Mouse (Mus musculus) MEL (cell line): ENCODE measurements around the gene BC030870. TPM values are rescaled to one million over a fixed set of nuclear protein-coding genes. Genes with fewer than 3 reads are reported as not detected.

ENCODE experiments used
- DNase-seq: peaks from one replicate; pipeline ENCODE4 v3.0.0; 2011; ENCODE audit warnings: low read depth, low spot score
- H3K27ac ChIP-seq: 2 replicates; pipeline ENCODE4 v1.5.1; 2012; ENCODE audit warnings: low read depth, mild to moderate bottlenecking, control low read depth, low read length, moderate library complexity; ENCODE audit not compliant: control insufficient read depth
- H3K27me3 ChIP-seq, 2 experiments: fragments of 150-350 bp in 1 of 2; sonication (generic) in 1 of 2; 2 replicates each; pipeline ENCODE4 v1.6.1; 2012; ENCODE audit warnings: low read length in 2 of 2, mild to moderate bottlenecking in 2 of 2, improper control_type of control experiment in 1 of 2, moderate library complexity in 1 of 2; ENCODE audit not compliant: insufficient read depth in 2 of 2, control insufficient read depth in 1 of 2
- H3K36me3 ChIP-seq, 2 experiments: 2 replicates each; pipeline ENCODE4 v1.6.1; 2012 to 2014; ENCODE audit warnings: low read length in 2 of 2, improper control_type of control experiment in 1 of 2, inconsistent platforms in 1 of 2, mild to moderate bottlenecking in 1 of 2; ENCODE audit not compliant: insufficient read depth in 2 of 2, control insufficient read depth in 1 of 2
- H3K4me1 ChIP-seq, 2 experiments: fragments of 150-350 bp in 1 of 2; sonication (generic) in 1 of 2; 2 replicates each; pipeline ENCODE4 v1.6.1; 2012; ENCODE audit warnings: low read length in 2 of 2, improper control_type of control experiment in 1 of 2, mild to moderate bottlenecking in 1 of 2; ENCODE audit not compliant: insufficient read depth in 2 of 2, control insufficient read depth in 1 of 2
- H3K4me3 ChIP-seq, 2 experiments: fragments of 150-350 bp in 1 of 2; sonication (generic) in 1 of 2; 2 replicates each; pipeline ENCODE4 v1.5.1; 2012; ENCODE audit warnings: low read depth in 2 of 2, low read length in 2 of 2, mild to moderate bottlenecking in 2 of 2, moderate library complexity in 2 of 2, control low read depth in 1 of 2, improper control_type of control experiment in 1 of 2; ENCODE audit not compliant: control insufficient read depth in 1 of 2, insufficient read depth in 1 of 2
- H3K79me2 ChIP-seq: 2 replicates; pipeline ENCODE4 v1.6.1; 2012; ENCODE audit warnings: mild to moderate bottlenecking, low read length, moderate library complexity; ENCODE audit not compliant: control insufficient read depth, poor library complexity, insufficient read depth
- H3K9ac ChIP-seq: 2 replicates; pipeline ENCODE4 v1.6.1; 2012; ENCODE audit warnings: low read depth, mild to moderate bottlenecking, control low read depth, low read length, moderate library complexity; ENCODE audit not compliant: control insufficient read depth, poor library complexity, severe bottlenecking
- H3K9me3 ChIP-seq: fragments of 150-350 bp; sonication (generic); replicated peaks from 2 replicates; pipeline ENCODE4 v1.6.1; 2012; ENCODE audit warnings: mild to moderate bottlenecking, low read length, improper control_type of control experiment, moderate library complexity; ENCODE audit not compliant: insufficient read depth
- BHLHE40 ChIP-seq: IDR thresholded peaks from 2 replicates; pipeline ENCODE4 v1.6.1; 2012; ENCODE audit warnings: low read depth, mild to moderate bottlenecking, inconsistent platforms, low read length, improper control_type of control experiment, borderline replicate concordance
- CHD1 ChIP-seq: IDR thresholded peaks from 2 replicates; pipeline ENCODE4 v1.6.1; 2012; ENCODE audit warnings: low read depth, mild to moderate bottlenecking, inconsistent platforms, low read length, improper control_type of control experiment
- CTCF ChIP-seq, 3 experiments: IDR thresholded peaks in 2 of 3; conservative IDR thresholded peaks in 1 of 3; 2 replicates each; pipeline ENCODE4 v1.5.1; 2011 to 2012; ENCODE audit warnings: low read length in 3 of 3, low read depth in 2 of 3, mild to moderate bottlenecking in 2 of 3, improper control_type of control experiment in 1 of 3, inconsistent platforms in 1 of 3, mixed read lengths in 1 of 3, moderate library complexity in 1 of 3; ENCODE audit not compliant: control insufficient read depth in 1 of 3, insufficient read depth in 1 of 3, poor library complexity in 1 of 3, severe bottlenecking in 1 of 3
- E2F4 ChIP-seq: IDR thresholded peaks from 2 replicates; pipeline ENCODE4 v1.6.1; 2011; ENCODE audit warnings: low read depth, low read length, improper control_type of control experiment, borderline replicate concordance
- ELF1 ChIP-seq: IDR thresholded peaks from 2 replicates; pipeline ENCODE4 v1.6.1; 2014; ENCODE audit warnings: low read depth, mild to moderate bottlenecking, inconsistent platforms, low read length, improper control_type of control experiment, moderate library complexity
- EP300 ChIP-seq, 2 experiments: IDR thresholded peaks; 2 replicates each; pipeline ENCODE4 v1.6.1; 2011; ENCODE audit warnings: improper control_type of control experiment in 2 of 2, low read length in 2 of 2, low read depth in 1 of 2, mild to moderate bottlenecking in 1 of 2
- ETS1 ChIP-seq: IDR thresholded peaks from 2 replicates; pipeline ENCODE4 v1.6.1; 2012; ENCODE audit warnings: low read depth, mild to moderate bottlenecking, inconsistent platforms, low read length, improper control_type of control experiment, moderate library complexity
- GABPA ChIP-seq: IDR thresholded peaks from 2 replicates; pipeline ENCODE4 v1.6.1; 2012; ENCODE audit warnings: low read depth, mild to moderate bottlenecking, inconsistent platforms, low read length, improper control_type of control experiment, moderate library complexity
- GATA1 ChIP-seq: IDR thresholded peaks from 2 replicates; pipeline ENCODE4 v1.6.1; 2011; ENCODE audit warnings: low read depth, low read length, improper control_type of control experiment
- HCFC1 ChIP-seq: IDR thresholded peaks from 2 replicates; pipeline ENCODE4 v1.6.1; 2012; ENCODE audit warnings: low read depth, mild to moderate bottlenecking, inconsistent platforms, low read length, improper control_type of control experiment, moderate library complexity
- KAT2A ChIP-seq: conservative IDR thresholded peaks from 2 replicates; pipeline ENCODE4 v1.6.1; 2012; ENCODE audit warnings: low read depth, low read length, improper control_type of control experiment, inconsistent platforms
- MAFK ChIP-seq: IDR thresholded peaks from 2 replicates; pipeline ENCODE4 v1.6.1; 2011; ENCODE audit warnings: low read depth, mild to moderate bottlenecking, low read length, improper control_type of control experiment, borderline replicate concordance
- MAX ChIP-seq: IDR thresholded peaks from 2 replicates; pipeline ENCODE4 v1.6.1; 2011; ENCODE audit warnings: low read length, improper control_type of control experiment
- MEF2A ChIP-seq: IDR thresholded peaks from 2 replicates; pipeline ENCODE4 v1.6.1; 2014; ENCODE audit warnings: low read depth, mild to moderate bottlenecking, inconsistent platforms, low read length, improper control_type of control experiment; ENCODE audit not compliant: poor library complexity, insufficient replicate concordance, severe bottlenecking; ENCODE audit errors: extremely low read depth
- MYB ChIP-seq: IDR thresholded peaks from 2 replicates; pipeline ENCODE4 v1.6.1; 2011; ENCODE audit warnings: mild to moderate bottlenecking, low read depth, low read length, improper control_type of control experiment
- NRF1 ChIP-seq: IDR thresholded peaks from 2 replicates; pipeline ENCODE4 v1.6.1; 2014; ENCODE audit warnings: low read depth, mild to moderate bottlenecking, inconsistent platforms, low read length, improper control_type of control experiment, moderate library complexity; ENCODE audit not compliant: poor library complexity, insufficient read depth, severe bottlenecking
- POLR2A ChIP-seq, 2 experiments: IDR thresholded peaks; 2 replicates each; pipeline ENCODE4 v1.6.1; 2011 to 2012; ENCODE audit warnings: low read length in 2 of 2, mild to moderate bottlenecking in 2 of 2, control low read depth in 1 of 2, improper control_type of control experiment in 1 of 2, low read depth in 1 of 2, moderate library complexity in 1 of 2; ENCODE audit not compliant: control insufficient read depth in 1 of 2, insufficient read depth in 1 of 2, poor library complexity in 1 of 2
- POLR2AphosphoS2 ChIP-seq: IDR thresholded peaks from 2 replicates; pipeline ENCODE4 v1.6.1; 2011; ENCODE audit warnings: low read length, improper control_type of control experiment
- RAD21 ChIP-seq: IDR thresholded peaks from 2 replicates; pipeline ENCODE4 v1.6.1; 2011; ENCODE audit warnings: mild to moderate bottlenecking, low read depth, low read length, improper control_type of control experiment
- RCOR1 ChIP-seq: IDR thresholded peaks from 2 replicates; pipeline ENCODE4 v1.6.1; 2012; ENCODE audit warnings: low read depth, mild to moderate bottlenecking, inconsistent platforms, low read length, improper control_type of control experiment
- SIN3A ChIP-seq: IDR thresholded peaks from 2 replicates; pipeline ENCODE4 v1.6.1; 2012; ENCODE audit warnings: low read length, improper control_type of control experiment, inconsistent platforms
- TCF12 ChIP-seq: IDR thresholded peaks from 2 replicates; pipeline ENCODE4 v1.6.1; 2014; ENCODE audit warnings: low read depth, mild to moderate bottlenecking, inconsistent platforms, low read length, improper control_type of control experiment, moderate library complexity
- USF2 ChIP-seq, 2 experiments: IDR thresholded peaks; 2 replicates each; pipeline ENCODE4 v1.6.1; 2011 to 2012; ENCODE audit warnings: improper control_type of control experiment in 2 of 2, low read length in 2 of 2, borderline replicate concordance in 1 of 2, inconsistent platforms in 1 of 2, low read depth in 1 of 2, mild to moderate bottlenecking in 1 of 2; ENCODE audit not compliant: insufficient read depth in 1 of 2
- ZC3H11A ChIP-seq: IDR thresholded peaks from 2 replicates; pipeline ENCODE4 v1.6.1; 2012; ENCODE audit warnings: low read depth, mild to moderate bottlenecking, inconsistent platforms, low read length, improper control_type of control experiment
- ZMIZ1 ChIP-seq: IDR thresholded peaks from 2 replicates; pipeline ENCODE4 v1.6.1; 2012; ENCODE audit warnings: low read depth, mild to moderate bottlenecking, inconsistent platforms, low read length, improper control_type of control experiment, moderate library complexity
- ZNF384 ChIP-seq: IDR thresholded peaks from 2 replicates; pipeline ENCODE4 v1.6.1; 2012; ENCODE audit warnings: low read depth, mild to moderate bottlenecking, inconsistent platforms, low read length, improper control_type of control experiment
- polyA plus RNA-seq, 2 experiments: library from polyadenylated mRNA; stranded (reverse) in 1 of 2; unstranded in 1 of 2; fragments of >175 nt in 1 of 2; fragments of >200 nt in 1 of 2; gene quantifications; 2 replicates each; pipeline versions ENCODE4 v1.2.1 to v1.2.4; 2012; ENCODE audit warnings: low replicate concordance in 2 of 2, low read depth in 1 of 2; ENCODE audit not compliant: insufficient read length in 2 of 2, insufficient read depth in 1 of 2, missing spikeins in 1 of 2
- total RNA-seq: library from RNA; depleted of rRNA; stranded (reverse); fragments of 300-350 nt; gene quantifications from 2 replicates; pipeline ENCODE4 v1.2.3, GENCODE M21; 2012

BC030870 gene
- total and polyA plus RNA-seq, 3 experiments: not detected

DNA sequence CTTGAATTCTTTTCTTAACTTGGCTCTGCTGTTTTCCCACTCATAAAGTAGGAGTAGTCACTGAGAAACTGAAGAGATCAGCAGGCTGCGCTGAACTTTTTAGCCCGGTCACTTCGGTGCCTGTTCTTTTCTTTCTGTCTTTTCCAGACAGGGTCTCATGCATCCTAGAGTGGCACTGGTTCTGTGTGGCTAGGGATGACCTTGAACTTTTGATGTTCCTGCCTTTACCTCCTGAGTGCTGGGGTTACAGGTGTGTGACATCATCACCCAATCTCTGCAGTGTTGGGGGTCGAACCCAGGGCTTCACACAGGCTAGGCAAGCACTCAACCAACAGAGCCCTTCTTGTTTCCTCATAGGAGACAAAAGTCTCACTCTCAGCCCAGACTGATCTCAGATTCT is 72.6 kb downstream of the BC030870 start:
- no peaks in the 10 kb centered on the region for H3K79me2 ChIP-seq
- no peak for TF ChIP-seq ELF1
- no peaks in the 10 kb centered on the region for H3K36me3 ChIP-seq
- H3K27ac ChIP-seq: no peak overlapping the region
- H3K27me3 ChIP-seq: no peaks in the 10 kb centered on the region
- no peak overlapping the region for H3K4me3 ChIP-seq
- no peaks in the 10 kb centered on the region for H3K9me3 ChIP-seq
- no peaks in the 10 kb centered on the region for H3K4me1 ChIP-seq
- no peak for DNase-seq
- no peak overlapping the region for H3K9ac ChIP-seq

GRCm38 (mm10) chr8:65053968-65054367 is 75.4 kb downstream of the BC030870 start:
- no peaks in the 10 kb centered on the region for H3K36me3 ChIP-seq
- no peak for TF ChIP-seq EP300 (IDR thresholded peaks at IDR 0.05; ENCODE audit: low read depth in 1 of 2, low read length in 2 of 2)
- no peak for TF ChIP-seq SIN3A
- no peak for TF ChIP-seq MAFK
- TF ChIP-seq ZMIZ1: no peak
- no peak for TF ChIP-seq GABPA
- no peak for TF ChIP-seq ETS1
- TF ChIP-seq ZNF384: no peak
- no peak for TF ChIP-seq RAD21
- TF ChIP-seq USF2 (IDR thresholded peaks at IDR 0.05; ENCODE audit: borderline replicate concordance in 1 of 2, insufficient read depth in 1 of 2, low read depth in 1 of 2, low read length in 2 of 2): no peak
- TF ChIP-seq CHD1: no peak
- no peak for TF ChIP-seq POLR2AphosphoS2
- TF ChIP-seq HCFC1: no peak
- TF ChIP-seq KAT2A: no peak
- H3K9me3 ChIP-seq: no peaks in the 10 kb centered on the region
- H3K4me3 ChIP-seq: no peak overlapping the region
- H3K27ac ChIP-seq: no peak overlapping the region
- H3K79me2 ChIP-seq: no peaks in the 10 kb centered on the region
- no peak overlapping the region for H3K9ac ChIP-seq
- no peaks in the 10 kb centered on the region for H3K4me1 ChIP-seq
- H3K27me3 ChIP-seq: no peaks in the 10 kb centered on the region
- no peak for DNase-seq

GRCm38 (mm10) chr8:65053554-65053953 is 75.8 kb downstream of the BC030870 start:
- Histone ChIP-seq H3K27me3 (no peaks in the 10 kb centered on the region), H3K27ac (no peak overlapping the region), H3K4me3 (no peak overlapping the region), H3K9me3 (no peaks in the 10 kb centered on the region)
- DNase-seq: no peak
- TF ChIP-seq CHD1: no peak
- TF ChIP-seq RCOR1: no peak
- TF ChIP-seq TCF12: no peak
- TF ChIP-seq BHLHE40: no peak
- TF ChIP-seq E2F4: no peak
- no peak for TF ChIP-seq EP300 (IDR thresholded peaks at IDR 0.05; ENCODE audit: low read depth in 1 of 2, low read length in 2 of 2)
- no peak for TF ChIP-seq ELF1
- TF ChIP-seq HCFC1: no peak
- TF ChIP-seq POLR2AphosphoS2: no peak
- TF ChIP-seq NRF1: no peak
- no peak for TF ChIP-seq CTCF (IDR thresholded peaks at IDR 0.05 in 2 of 3, conservative IDR thresholded peaks at IDR 0.05 in 1 of 3; ENCODE audit: control insufficient read depth in 1 of 3, insufficient read depth in 1 of 3, low read depth in 2 of 3, low read length in 3 of 3, poor library complexity in 1 of 3, severe bottlenecking in 1 of 3)
- TF ChIP-seq USF2 (IDR thresholded peaks at IDR 0.05; ENCODE audit: borderline replicate concordance in 1 of 2, insufficient read depth in 1 of 2, low read depth in 1 of 2, low read length in 2 of 2): no peak
- TF ChIP-seq ZC3H11A: no peak
- no peak for TF ChIP-seq GATA1
- TF ChIP-seq MAX: no peak
- TF ChIP-seq POLR2A (IDR thresholded peaks at IDR 0.05; ENCODE audit: control insufficient read depth in 1 of 2, insufficient read depth in 1 of 2, low read depth in 1 of 2, low read length in 2 of 2, poor library complexity in 1 of 2): no peak
- TF ChIP-seq MEF2A: no peak
- no peak for TF ChIP-seq MYB
- TF ChIP-seq MAFK: no peak
- TF ChIP-seq, all 39 proteins: peak for 0
- no peaks in the 10 kb centered on the region for H3K79me2 ChIP-seq
- H3K9ac ChIP-seq: no peak overlapping the region
- no peaks in the 10 kb centered on the region for H3K36me3 ChIP-seq
- H3K4me1 ChIP-seq: no peaks in the 10 kb centered on the region
